Mouse (Mus musculus) lung, embryonic 14.5 days (tissue): ENCODE data around the gene Tprg. TPM values are rescaled to one million over a fixed set of nuclear protein-coding genes. Genes with fewer than 3 reads are reported as not detected.

Experiments used
- ATAC-seq: fragments of 200-750 bp; cut with Nextera tagmentation; 2 replicates; pipeline ENCODE4 v1.8.0; 2017; ENCODE audit warnings: mild to moderate bottlenecking, moderate TSS enrichment, moderate library complexity; ENCODE audit not compliant: insufficient read depth
- DNase-seq: peaks from one replicate; pipeline ENCODE4 v3.0.0-alpha.2; 2015
- H3K27ac ChIP-seq: fragments of 300-500 bp; sonication (generic); 2 replicates; pipeline ENCODE4 v1.5.1; 2014; ENCODE audit warnings: low read depth, mild to moderate bottlenecking, moderate library complexity
- H3K27me3 ChIP-seq: fragments of 300-500 bp; sonication (generic); 2 replicates; pipeline ENCODE4 v1.6.1; 2014; ENCODE audit warnings: low read length, control low read depth; ENCODE audit not compliant: insufficient read depth
- H3K36me3 ChIP-seq: fragments of 300-500 bp; sonication (generic); 2 replicates; pipeline ENCODE4 v1.6.1; 2014; ENCODE audit warnings: control low read depth; ENCODE audit not compliant: insufficient read depth
- H3K4me1 ChIP-seq: fragments of 300-500 bp; sonication (generic); 2 replicates; pipeline ENCODE4 v1.6.1; 2014; ENCODE audit warnings: antibody characterized with exemption, control low read depth; ENCODE audit not compliant: insufficient read depth
- H3K4me2 ChIP-seq: fragments of 300-500 bp; sonication (generic); 2 replicates; pipeline ENCODE4 v1.6.1; 2014; ENCODE audit warnings: mild to moderate bottlenecking
- H3K4me3 ChIP-seq: fragments of 300-500 bp; sonication (generic); 2 replicates; pipeline ENCODE4 v1.5.1; 2014; ENCODE audit warnings: low read depth, low read length
- H3K9ac ChIP-seq: fragments of 300-500 bp; sonication (generic); 2 replicates; pipeline ENCODE4 v1.6.1; 2014
- H3K9me3 ChIP-seq: fragments of 300-500 bp; sonication (generic); 2 replicates; pipeline ENCODE4 v1.6.1; 2016; ENCODE audit warnings: low read depth, low read length, control low read depth
- CTCF ChIP-seq: IDR thresholded peaks from 2 replicates; pipeline ENCODE4 v1.5.1; 2016; ENCODE audit warnings: antibody characterized with exemption, low read depth
- WGBS: fragments of 180-500 bp; shearing (Covaris S2); extraction: QIAGEN DNeasy Blood & Tissue Kit; methylation state at CpG from one replicate; pipeline ENCODE4 v1.1.7; 2014; 5-methylcytosine and 5-hydroxymethylcytosine counted together
- polyA plus RNA-seq: library from polyadenylated mRNA; unstranded; fragments of >200 nt; fragmentation: Nextera tagmentation; extraction: Ambion mirVana; gene quantifications from 2 replicates; pipeline ENCODE4 v1.2.1, GENCODE M21; 2014

Tprg gene
- polyA plus RNA-seq: 0.23 and 0.28 TPM in 2 replicates

- whole genome bisulfite sequencing: 80% methylated on average over 5 of the region's 5 CpGs
- no peak for ATAC-seq
Observed at GRCm38 (mm10) chr16:25286517-25286916, at the start of gene Tprg. Tprg (plus strand) TSS chr16:25286817.

GRCm38 (mm10) chr16:25238274-25239050 is 48.2 kb upstream of the Tprg start:
- Histone ChIP-seq H3K27ac (no peak overlapping the region), H3K4me1 (0 out of 2 replicates have a peak, but pooled peaks cover 4% of the 10 kb centered on the region), H3K27me3 (no peaks in the 10 kb centered on the region), H3K9ac (no peak overlapping the region), H3K4me3 (no peak overlapping the region), H3K9me3 (no peaks in the 10 kb centered on the region), H3K36me3 (no peaks in the 10 kb centered on the region), H3K4me2 (no peak overlapping the region)
- DNase-seq (peak; percentile 28), ATAC-seq (no peak)
- TF ChIP-seq CTCF: no peak
- 46% methylated on average over 11 of the region's 11 CpGs for WGBS

More at GRCm38 (mm10) chr16:25286517-25286916, at the start of gene Tprg:
- Histone ChIP-seq H3K27ac (no peak within 1 kb of the TSS), H3K4me3 (no peak within 1 kb of the TSS), H3K27me3 (no peaks in the 10 kb centered on the region), H3K4me1 (no peaks in the 10 kb centered on the region), H3K36me3 (no peaks in the 10 kb centered on the region), H3K9me3 (no peaks in the 10 kb centered on the region), H3K9ac (no peak within 1 kb of the TSS), H3K4me2 (no peak within 1 kb of the TSS)
- no peak for DNase-seq
- no peak for TF ChIP-seq CTCF

DNA sequence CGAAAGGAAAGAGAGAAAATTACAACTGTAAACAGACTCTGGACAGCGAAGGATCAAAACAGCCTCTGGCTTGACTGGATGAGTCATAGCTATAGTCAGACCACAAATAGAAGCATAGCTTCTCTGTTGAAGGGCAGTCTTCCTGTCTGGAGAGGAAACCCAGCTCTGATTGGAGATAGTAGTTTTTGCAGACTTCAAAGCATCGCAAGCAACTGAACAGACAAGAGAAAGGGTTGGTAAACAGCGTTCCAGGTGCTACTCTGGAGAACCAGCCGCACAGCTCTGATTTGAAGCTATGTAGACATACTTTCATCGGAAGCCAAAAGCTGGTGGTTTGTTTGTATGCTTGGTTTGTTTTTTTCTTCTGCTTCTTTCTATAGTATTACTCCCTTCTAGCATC is 37.7 kb upstream of the Tprg start:
- H3K4me3 ChIP-seq: no peak overlapping the region
- no peaks in the 10 kb centered on the region for H3K4me1 ChIP-seq
- no peak overlapping the region for H3K9ac ChIP-seq
- WGBS: 75% methylated on average over 6 of the region's 6 CpGs
- no peaks in the 10 kb centered on the region for H3K27me3 ChIP-seq
- H3K36me3 ChIP-seq: no peaks in the 10 kb centered on the region
- H3K9me3 ChIP-seq: no peaks in the 10 kb centered on the region
- TF ChIP-seq CTCF: no peak
- no peak for DNase-seq
- ATAC-seq: no peak
- no peak overlapping the region for H3K27ac ChIP-seq
- no peak overlapping the region for H3K4me2 ChIP-seq

DNA sequence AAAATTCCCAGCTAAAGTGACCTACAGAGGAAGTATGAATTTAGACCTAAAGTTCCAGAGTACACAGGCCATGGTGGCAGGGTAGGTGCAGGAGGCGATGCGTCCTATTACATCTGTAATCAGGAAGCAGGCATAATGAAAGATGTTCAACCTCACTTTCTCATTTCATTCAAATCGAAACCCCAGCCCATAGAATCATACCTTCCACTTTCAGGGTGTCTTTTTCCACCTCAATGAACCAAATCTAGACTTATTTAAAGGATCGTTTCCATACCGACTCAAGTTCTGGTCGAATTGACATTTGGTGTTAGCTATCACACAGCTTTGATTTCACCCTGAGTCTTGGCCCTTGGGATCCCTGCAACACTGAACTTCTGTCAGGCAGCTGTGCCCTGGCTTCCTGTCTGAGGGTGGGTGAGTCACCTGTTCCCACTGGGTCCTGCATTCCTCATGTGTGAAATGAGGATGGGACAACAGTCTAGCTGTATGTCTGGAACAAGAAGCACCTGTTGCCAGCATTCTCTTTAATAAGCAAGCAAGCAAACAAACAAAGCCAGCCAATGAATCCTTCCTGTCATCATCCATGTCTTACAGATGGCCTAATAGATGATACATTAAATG is 36.4 kb upstream of the Tprg start:
- Histone ChIP-seq H3K4me3 (no peak overlapping the region), H3K4me1 (no peaks in the 10 kb centered on the region), H3K36me3 (no peaks in the 10 kb centered on the region), H3K27ac (no peak overlapping the region), H3K27me3 (no peaks in the 10 kb centered on the region), H3K4me2 (no peak overlapping the region), H3K9ac (no peak overlapping the region), H3K9me3 (no peaks in the 10 kb centered on the region)
- no peak for DNase-seq
- 87% methylated on average over 6 of the region's 6 CpGs for WGBS
- no peak for ATAC-seq
- no peak for TF ChIP-seq CTCF

DNA sequence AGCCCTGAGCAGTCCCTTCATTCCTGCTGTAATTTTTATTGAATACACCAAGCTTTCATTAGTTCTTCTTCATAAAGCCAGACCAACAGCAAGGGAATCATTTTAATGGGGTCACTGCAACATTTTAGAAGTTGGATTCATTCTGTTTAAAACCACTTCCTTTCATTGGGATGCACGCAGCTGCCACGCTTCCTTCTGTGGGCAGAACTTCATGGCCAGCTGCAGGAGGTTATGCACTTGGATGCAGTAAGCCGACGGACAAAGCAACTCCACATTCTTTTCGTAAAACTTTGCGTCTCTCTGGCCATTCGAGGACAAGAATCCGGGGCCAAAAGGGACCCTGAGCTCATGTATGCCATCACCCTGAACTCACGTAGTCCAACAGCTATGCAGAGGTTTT is 35.5 kb upstream of the Tprg start:
- no peaks in the 10 kb centered on the region for H3K4me1 ChIP-seq
- H3K4me3 ChIP-seq: no peak overlapping the region
- no peak for ATAC-seq
- H3K9ac ChIP-seq: no peak overlapping the region
- 76% methylated on average over 9 of the region's 9 CpGs for WGBS
- no peak overlapping the region for H3K27ac ChIP-seq
- H3K9me3 ChIP-seq: no peaks in the 10 kb centered on the region
- H3K27me3 ChIP-seq: no peaks in the 10 kb centered on the region
- H3K36me3 ChIP-seq: no peaks in the 10 kb centered on the region
- no peak for TF ChIP-seq CTCF
- no peak for DNase-seq
- H3K4me2 ChIP-seq: no peak overlapping the region

- DNase-seq (no peak), ATAC-seq (no peak)
- H3K27ac ChIP-seq: peak overlapping the region; percentile 38; the same call in 1 of the 2 replicates
- no peak overlapping the region for H3K4me3 ChIP-seq
- H3K4me1 ChIP-seq: no peaks in the 10 kb centered on the region
- no peaks in the 10 kb centered on the region for H3K36me3 ChIP-seq
- 72% methylated on average over 6 of the region's 6 CpGs for WGBS
- TF ChIP-seq CTCF: no peak
- H3K9ac ChIP-seq: no peak overlapping the region
- no peaks in the 10 kb centered on the region for H3K27me3 ChIP-seq
- no peaks in the 10 kb centered on the region for H3K9me3 ChIP-seq
- peak overlapping the region; percentile 18; the same call in 1 of the 2 replicates for H3K4me2 ChIP-seq
Observed at GRCm38 (mm10) chr16:25254646-25255045, 32.0 kb upstream of the Tprg start.

DNA sequence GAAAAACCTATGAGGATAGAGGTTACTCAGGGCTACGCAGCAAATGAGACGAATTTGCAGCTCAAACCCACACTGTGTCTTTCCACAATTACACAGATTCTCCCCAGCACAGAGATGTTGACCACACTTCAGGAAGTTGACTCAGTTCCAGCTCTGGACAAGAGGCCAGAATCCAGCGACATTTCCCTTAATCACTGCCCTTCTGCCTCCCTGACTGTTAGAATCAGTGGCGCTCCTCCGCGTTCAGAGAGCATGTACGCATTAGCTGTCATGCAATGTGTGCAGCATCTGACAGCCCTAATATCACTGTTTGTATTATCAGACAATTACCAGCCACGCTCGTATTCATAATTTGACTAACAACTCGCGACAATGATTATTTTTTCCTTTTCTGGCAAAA is 31.4 kb upstream of the Tprg start:
- 37% methylated on average over 11 of the region's 11 CpGs for WGBS

More for the DNA sequence above, 31.4 kb upstream of the Tprg start:
- Histone ChIP-seq H3K4me3 (no peak overlapping the region), H3K36me3 (no peaks in the 10 kb centered on the region), H3K27ac (peak overlapping the region; percentile 38; the same call in 1 of the 2 replicates), H3K4me1 (no peaks in the 10 kb centered on the region), H3K9ac (no peak overlapping the region), H3K4me2 (peak overlapping the region; percentile 18; the same call in 1 of the 2 replicates), H3K9me3 (no peaks in the 10 kb centered on the region), H3K27me3 (no peaks in the 10 kb centered on the region)
- ATAC-seq: peak; percentile 89
- DNase-seq: peak; percentile 88
- no peak for TF ChIP-seq CTCF
